Mouse (Mus musculus) olfactory bulb, adult 2 months (tissue): ENCODE results near the gene Espn.

Source experiments
- CTCF ChIP-seq: fragments of 200-500 bp; IDR thresholded peaks from 2 replicates; pipeline ENCODE4 v1.5.1; 2012; ENCODE audit warnings: low read depth, mild to moderate bottlenecking, low read length, moderate library complexity; ENCODE audit not compliant: insufficient read depth
- POLR2A ChIP-seq: fragments of 200-500 bp; IDR thresholded peaks from 2 replicates; pipeline ENCODE4 v1.6.1; 2012; ENCODE audit warnings: mild to moderate bottlenecking, low read depth, low read length, moderate library complexity; ENCODE audit not compliant: insufficient read depth

GRCm38 (mm10) chr4:152126026-152126920, 25.9 kb downstream of the Espn start:
- TF ChIP-seq CTCF (no peak), POLR2A (no peak)
